Mouse (Mus musculus) hindbrain, embryonic 11.5 days (tissue): ENCODE measurements around the gene Cers1. TPM values are rescaled to one million over a fixed set of nuclear protein-coding genes. Genes with fewer than 3 reads are reported as not detected.

Experiments
- ATAC-seq: fragments of 200-750 bp; cut with Nextera tagmentation; 2 replicates; pipeline ENCODE4 v1.8.0; 2017; ENCODE audit warnings: mild to moderate bottlenecking, moderate TSS enrichment, moderate library complexity; ENCODE audit not compliant: low FRiP score
- DNase-seq: peaks from one replicate; pipeline ENCODE4 v3.0.0-alpha.2; 2015; ENCODE audit warnings: low spot score
- H3K27ac ChIP-seq: fragments of 300-500 bp; sonication (generic); 2 replicates; pipeline ENCODE4 v1.5.1; 2014; ENCODE audit warnings: mild to moderate bottlenecking, low read depth, low read length
- H3K27me3 ChIP-seq: fragments of 300-500 bp; sonication (generic); 2 replicates; pipeline ENCODE4 v1.6.1; 2014; ENCODE audit warnings: mild to moderate bottlenecking, low read length, moderate library complexity, mixed read lengths; ENCODE audit not compliant: control insufficient read depth, insufficient read depth
- H3K36me3 ChIP-seq: fragments of 300-500 bp; sonication (generic); 2 replicates; pipeline ENCODE4 v1.6.1; 2014; ENCODE audit warnings: mild to moderate bottlenecking, low read length, moderate library complexity, mixed read lengths; ENCODE audit not compliant: control insufficient read depth, insufficient read depth
- H3K4me1 ChIP-seq: fragments of 300-500 bp; sonication (generic); replicated peaks from 2 replicates; pipeline ENCODE4 v1.6.1; 2014; ENCODE audit warnings: low read length, mixed read lengths; ENCODE audit not compliant: control insufficient read depth, insufficient read depth
- H3K4me2 ChIP-seq: fragments of 300-500 bp; sonication (generic); replicated peaks from 2 replicates; pipeline ENCODE4 v1.6.1; 2014; ENCODE audit warnings: mild to moderate bottlenecking, low read depth, low read length
- H3K4me3 ChIP-seq: fragments of 300-500 bp; sonication (generic); 2 replicates; pipeline ENCODE4 v1.5.1; 2014; ENCODE audit warnings: low read depth, low read length
- H3K9ac ChIP-seq: fragments of 300-500 bp; sonication (generic); 2 replicates; pipeline ENCODE4 v1.6.1; 2014; ENCODE audit warnings: low read depth, low read length
- H3K9me3 ChIP-seq: fragments of 300-500 bp; sonication (generic); 2 replicates; pipeline ENCODE4 v1.6.1; 2016; ENCODE audit warnings: low read length; ENCODE audit not compliant: control insufficient read depth
- WGBS: fragments of 180-500 bp; shearing (Covaris S2); extraction: QIAGEN DNeasy Blood & Tissue Kit; methylation state at CpG from one replicate; pipeline ENCODE4 v1.1.7; 2014; 5-methylcytosine and 5-hydroxymethylcytosine counted together
- polyA plus RNA-seq: library from polyadenylated mRNA; unstranded; fragments of >200 nt; fragmentation: Nextera tagmentation; extraction: Ambion mirVana; gene quantifications from 2 replicates; pipeline ENCODE4 v1.2.1, GENCODE M21; 2014

Gene Cers1
- polyA plus RNA-seq, 1 experiment from 2014 or later: 5.7 TPM

DNA sequence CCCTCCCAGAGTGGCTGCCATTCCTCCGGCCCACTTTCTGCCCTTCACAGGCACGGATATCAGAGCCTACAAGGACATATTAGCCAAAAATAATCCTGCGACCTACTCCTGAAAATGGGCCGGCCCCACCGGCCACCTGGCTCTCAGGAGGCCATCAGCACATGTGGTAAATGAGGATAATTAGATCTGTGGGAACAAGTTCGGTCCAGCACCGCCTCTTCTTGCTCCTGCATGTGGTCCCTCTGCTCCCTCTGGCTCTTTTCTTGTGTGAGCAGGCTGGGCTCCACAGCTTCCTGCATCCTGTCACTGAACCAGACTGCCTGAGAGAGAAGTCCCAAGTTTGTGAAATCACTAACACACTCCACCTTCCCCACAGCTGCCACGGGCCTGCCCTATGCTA lies 36.3 kb upstream of the Cers1 start:
- no peak overlapping the region for H3K4me3 ChIP-seq
- ATAC-seq: no peak
- WGBS: 70% methylated on average over 8 of the region's 8 CpGs
- no peaks in the 10 kb centered on the region for H3K9me3 ChIP-seq
- 0 out of 2 replicates have a peak, but pooled peaks cover under 1% of the 10 kb centered on the region for H3K4me1 ChIP-seq
- H3K4me2 ChIP-seq: no peak overlapping the region
- H3K36me3 ChIP-seq: no peaks in the 10 kb centered on the region
- H3K9ac ChIP-seq: no peak overlapping the region
- no peak overlapping the region for H3K27ac ChIP-seq
- H3K27me3 ChIP-seq: no peaks in the 10 kb centered on the region
- DNase-seq: no peak

DNA sequence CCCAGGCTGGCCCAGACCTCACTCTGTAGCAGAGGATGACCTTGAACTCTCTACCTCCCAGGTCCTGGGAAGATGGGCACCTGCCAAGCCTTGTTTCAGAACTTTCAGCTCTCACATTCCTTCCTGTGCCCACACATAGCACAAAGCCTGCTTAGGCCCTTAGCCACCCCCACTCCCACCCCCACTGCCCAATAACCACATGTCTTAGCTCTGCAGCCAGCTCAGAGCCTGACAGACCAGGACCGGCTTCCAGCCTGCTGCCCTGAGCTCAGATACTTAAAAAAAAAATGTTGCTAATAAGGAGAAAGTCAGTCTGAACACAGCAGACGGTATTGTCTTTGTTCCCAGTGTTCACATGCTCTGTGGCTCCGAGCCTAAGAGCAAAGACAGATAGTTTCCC lies 34.6 kb upstream of the Cers1 start:
- Histone ChIP-seq H3K4me1 (peaks cover 5% of the 10 kb centered on the region; the same call in 1 of the 2 replicates), H3K9me3 (no peaks in the 10 kb centered on the region), H3K4me3 (no peak overlapping the region), H3K36me3 (peaks cover 3% of the 10 kb centered on the region), H3K4me2 (no peak overlapping the region), H3K27me3 (no peaks in the 10 kb centered on the region), H3K9ac (no peak overlapping the region), H3K27ac (no peak overlapping the region)
- ATAC-seq (no peak), DNase-seq (no peak)
- WGBS: 51% methylated on average over 3 of the region's 3 CpGs

DNA sequence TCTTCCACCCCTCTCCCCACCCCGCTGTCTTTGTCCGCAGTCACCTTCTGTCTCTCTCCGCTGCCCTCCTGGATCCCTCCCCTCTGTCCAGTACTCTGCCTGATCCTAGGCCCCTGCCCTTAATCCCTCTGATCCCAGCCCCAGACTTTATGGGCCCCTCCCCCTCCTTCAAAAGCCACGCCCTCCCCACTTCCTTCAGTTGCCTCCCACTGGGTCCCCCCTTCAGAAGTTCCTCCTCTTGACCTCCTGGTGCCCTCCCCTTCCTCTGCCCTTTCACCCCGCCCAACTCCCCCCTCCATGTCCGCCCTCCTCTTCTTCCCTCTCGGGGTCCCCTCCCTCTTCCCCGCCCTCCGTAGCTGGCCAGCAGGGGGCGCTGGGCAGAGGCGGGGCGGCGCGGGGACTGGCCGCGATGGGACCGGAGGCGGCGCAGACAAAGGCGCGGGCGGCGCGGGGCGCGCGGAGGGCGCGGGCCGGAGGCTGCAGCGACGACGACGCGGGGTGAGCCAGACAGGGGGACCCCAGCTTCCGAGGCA lies 32.9 kb upstream of the Cers1 start, which contains the start of gene Homer3:
Gene Homer3 (plus strand): TSS at position 225 of the 533 bp plus-strand sequence.
- H3K9ac ChIP-seq: peak within 1 kb of the TSS; percentile 98
- ATAC-seq (peak; percentile 90), DNase-seq (peak; percentile 94)
- H3K36me3 ChIP-seq: peaks cover 13% of the 10 kb centered on the region
- H3K9me3 ChIP-seq: no peaks in the 10 kb centered on the region
- H3K4me3 ChIP-seq: peak within 1 kb of the TSS; percentile 91
- H3K27ac ChIP-seq: peak within 1 kb of the TSS; percentile 68; the same call in 1 of the 2 replicates
- H3K27me3 ChIP-seq: no peaks in the 10 kb centered on the region
- H3K4me2 ChIP-seq: peak within 1 kb of the TSS; percentile 83
- 1% methylated on average over 33 of the region's 36 CpGs for WGBS
- H3K4me1 ChIP-seq: peaks cover 5% of the 10 kb centered on the region; the same call in 1 of the 2 replicates

DNA sequence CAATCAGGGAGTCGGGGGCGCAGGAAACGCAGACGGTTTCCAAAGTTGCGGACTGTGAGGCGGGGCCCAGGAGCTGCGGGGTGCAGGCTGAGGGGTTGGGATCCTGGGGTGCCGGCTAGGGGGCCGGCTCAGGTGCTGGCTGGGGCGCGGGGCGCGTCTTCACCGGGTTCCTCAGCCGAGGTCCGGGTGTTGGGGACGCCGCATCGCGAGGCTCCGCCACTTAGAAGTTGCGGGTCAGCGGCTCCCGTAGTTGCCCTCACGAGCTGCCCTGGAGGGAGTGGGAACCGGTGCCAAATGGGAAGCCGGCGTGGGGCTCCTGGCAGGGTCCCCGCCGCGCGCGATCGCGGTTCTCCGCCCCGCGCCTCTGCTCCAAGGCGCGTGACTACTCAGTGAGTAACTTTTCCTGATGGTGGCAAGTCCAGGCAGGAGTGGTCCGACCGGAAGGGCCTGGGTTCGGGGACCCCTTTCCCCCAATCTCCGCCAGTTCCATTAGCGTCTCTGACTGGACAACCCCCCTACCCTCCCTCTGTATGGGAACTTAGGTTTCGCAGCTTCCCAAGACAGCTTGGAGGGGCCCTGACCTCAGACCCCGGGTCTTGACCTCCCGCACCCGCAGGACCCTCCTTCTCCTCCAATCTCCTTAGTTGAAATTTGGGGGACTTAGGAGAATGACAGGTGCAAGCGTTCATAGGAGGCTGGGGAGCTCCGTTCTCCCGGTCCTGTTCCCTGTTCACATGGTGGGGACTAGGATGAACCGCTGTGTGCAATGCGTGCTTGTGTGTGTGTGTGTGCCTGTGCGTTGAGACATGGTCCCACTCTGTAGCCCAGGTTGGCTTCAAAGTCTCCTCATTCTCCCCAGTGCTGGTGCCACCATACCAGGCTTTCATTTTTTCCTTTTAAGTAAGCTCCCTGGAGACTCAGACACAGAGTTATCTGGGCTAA lies 32.2 kb upstream of the Cers1 start:
- peak; percentile 74 for ATAC-seq
- peak overlapping the region; percentile 68; the same call in 1 of the 2 replicates for H3K27ac ChIP-seq

DNA sequence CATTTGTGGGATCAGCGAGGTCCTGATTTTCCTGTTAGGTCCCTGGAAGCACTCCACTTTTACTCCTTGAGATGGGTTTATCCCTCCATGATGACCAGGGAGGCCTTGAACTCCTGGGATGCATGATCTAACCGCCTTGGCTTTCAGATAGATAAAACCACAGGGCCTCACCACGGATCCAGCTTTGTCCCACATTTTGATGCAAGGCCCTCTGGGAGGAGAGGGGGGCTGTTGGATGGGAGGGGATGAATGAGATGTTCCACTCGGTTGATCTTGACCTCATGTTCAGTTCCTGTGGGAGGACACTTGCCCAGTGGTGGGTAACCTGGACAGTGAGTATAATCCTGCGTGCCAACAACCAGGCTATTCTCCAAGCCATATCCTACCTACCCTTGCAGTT lies 31.2 kb upstream of the Cers1 start:
- H3K4me2 ChIP-seq: peak overlapping the region; percentile 83; the same call in 1 of the 2 replicates
- H3K27ac ChIP-seq: no peak overlapping the region
- peaks cover 5% of the 10 kb centered on the region; the same call in 1 of the 2 replicates for H3K4me1 ChIP-seq
- peaks cover 15% of the 10 kb centered on the region for H3K36me3 ChIP-seq
- peak overlapping the region; percentile 12; the same call in 1 of the 2 replicates for H3K4me3 ChIP-seq
- 78% methylated on average over 5 of the region's 5 CpGs for whole genome bisulfite sequencing
- H3K27me3 ChIP-seq: no peaks in the 10 kb centered on the region
- no peaks in the 10 kb centered on the region for H3K9me3 ChIP-seq
- ATAC-seq (no peak), DNase-seq (no peak)
- H3K9ac ChIP-seq: no peak overlapping the region

More for the DNA sequence above, 32.2 kb upstream of the Cers1 start:
- Histone ChIP-seq H3K36me3 (peaks cover 15% of the 10 kb centered on the region), H3K27me3 (no peaks in the 10 kb centered on the region), H3K4me3 (peak overlapping the region; percentile 91), H3K9me3 (no peaks in the 10 kb centered on the region), H3K4me1 (peaks cover 5% of the 10 kb centered on the region; the same call in 1 of the 2 replicates), H3K9ac (peak overlapping the region; percentile 98), H3K4me2 (peak overlapping the region; percentile 83)
- under 1% methylated on average over 52 of the region's 55 CpGs for WGBS
- DNase-seq: peak; percentile 54

DNA sequence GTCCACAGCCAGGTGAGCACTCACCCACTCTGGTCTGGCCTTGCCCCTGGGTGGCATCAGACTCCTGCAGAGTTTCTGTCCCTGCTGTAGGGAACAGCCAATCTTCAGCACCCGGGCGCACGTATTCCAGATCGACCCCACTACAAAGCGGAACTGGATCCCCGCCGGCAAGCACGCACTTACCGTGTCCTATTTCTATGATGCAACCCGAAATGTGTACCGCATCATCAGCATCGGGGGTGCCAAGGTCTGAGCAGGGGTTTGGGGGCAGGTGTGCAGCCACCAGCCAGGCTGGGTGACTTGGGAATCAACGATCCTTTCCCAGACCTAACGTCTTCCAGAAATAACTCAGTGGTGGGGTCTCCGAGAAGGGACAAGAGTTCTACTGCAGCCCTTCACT lies 30.3 kb upstream of the Cers1 start:
- 97% methylated on average over 15 of the region's 15 CpGs for WGBS
- DNase-seq (no peak), ATAC-seq (no peak)
- no peaks in the 10 kb centered on the region for H3K27me3 ChIP-seq
- H3K9me3 ChIP-seq: no peaks in the 10 kb centered on the region
- no peak overlapping the region for H3K27ac ChIP-seq
- no peak overlapping the region for H3K4me2 ChIP-seq
- H3K36me3 ChIP-seq: peaks cover 15% of the 10 kb centered on the region
- no peak overlapping the region for H3K9ac ChIP-seq
- no peak overlapping the region for H3K4me3 ChIP-seq
- peaks cover 5% of the 10 kb centered on the region; the same call in 1 of the 2 replicates for H3K4me1 ChIP-seq

DNA sequence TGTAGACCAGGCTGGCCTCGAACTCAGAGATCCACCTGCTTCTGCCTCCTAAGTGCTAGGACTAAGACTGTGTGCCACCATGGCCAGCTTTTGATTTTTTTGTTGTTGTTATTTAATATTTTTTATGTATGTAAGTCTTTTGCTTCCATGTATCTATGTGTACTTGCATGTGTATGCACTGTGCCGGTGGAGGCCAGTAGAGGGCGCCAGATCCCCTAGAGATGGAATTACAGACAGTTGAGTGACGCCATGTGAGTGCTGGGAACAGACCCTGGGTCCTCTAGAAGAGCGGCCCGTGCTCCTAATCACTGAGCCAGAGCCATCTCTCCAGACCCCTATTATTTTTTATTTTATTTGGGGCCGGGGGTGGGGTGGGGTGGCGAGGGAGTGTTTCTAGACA lies 28.8 kb upstream of the Cers1 start:
- Histone ChIP-seq H3K9ac (no peak overlapping the region), H3K4me2 (no peak overlapping the region), H3K27me3 (no peaks in the 10 kb centered on the region), H3K4me1 (peaks cover 5% of the 10 kb centered on the region; the same call in 1 of the 2 replicates), H3K36me3 (peaks cover 15% of the 10 kb centered on the region), H3K4me3 (no peak overlapping the region), H3K9me3 (no peaks in the 10 kb centered on the region), H3K27ac (no peak overlapping the region)
- no peak for DNase-seq
- WGBS: 87% methylated on average over 8 of the region's 8 CpGs
- no peak for ATAC-seq

DNA sequence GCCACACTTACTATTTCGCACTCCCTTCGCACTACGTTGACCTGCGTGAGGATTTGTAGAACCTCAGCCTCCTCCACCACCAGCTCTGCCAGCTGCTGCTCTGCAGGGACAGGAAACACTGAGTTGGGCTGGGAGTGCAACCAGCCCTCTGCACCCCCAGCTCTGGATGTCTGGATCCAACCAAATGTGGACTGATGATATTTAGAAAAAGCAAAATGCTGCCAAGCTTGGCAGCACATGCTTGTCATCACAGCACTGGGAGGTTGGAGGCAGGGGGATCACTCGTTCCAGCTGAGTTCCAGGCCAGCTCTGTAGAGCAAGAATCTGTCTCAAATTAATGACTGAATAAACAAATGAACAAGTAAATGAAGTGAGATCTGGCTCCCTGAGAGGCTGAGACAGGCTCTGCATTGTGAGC lies 21.6 kb upstream of the Cers1 start:
- no peak for DNase-seq
- Histone ChIP-seq H3K4me3 (no peak overlapping the region), H3K36me3 (peaks cover 15% of the 10 kb centered on the region), H3K27ac (no peak overlapping the region), H3K27me3 (no peaks in the 10 kb centered on the region), H3K4me2 (no peak overlapping the region), H3K4me1 (no peaks in the 10 kb centered on the region), H3K9ac (no peak overlapping the region), H3K9me3 (no peaks in the 10 kb centered on the region)
- no peak for ATAC-seq
- WGBS: 81% methylated on average over 5 of the region's 5 CpGs
